8 mouse cellular contexts compared by ENCODE assay signal in genomic region chr1:166940146-166941076, GRCm38 (mm10).
A peak's percentile ranks its signal among the peaks of the same experiment; 100 is the strongest.
DNase-seq lines count a peak whose midpoint lies in the region; ATAC-seq and TF ChIP-seq lines count a peak whose summit lies in the region.
"Not testable (repeated sequence)": the region's sequence is repeated elsewhere in the genome, so short reads cannot be mapped to it uniquely, and the experiment has no call there.

No protein-coding gene starts in this region.

- DNase-seq in forebrain, embryonic 11.5 days (ENCODE audit: low spot score); lung, postnatal 0 days (ENCODE audit: low spot score); thymus, adult 2 months: not testable (repeated sequence)

- H3K27ac ChIP-seq in brown adipose tissue, adult 24 weeks (replicated peaks; ENCODE audit: low read depth, low read length); forebrain, embryonic 11.5 days (ENCODE audit: low read depth, low read length); heart, embryonic 13.5 days (replicated peaks); limb, embryonic 12.5 days; lung, postnatal 0 days (ENCODE audit: low read length); thymus, adult 2 months (ENCODE audit: control insufficient read depth, insufficient read depth, low read length): not testable (repeated sequence)
- H3K27ac ChIP-seq in hindbrain, embryonic 16.5 days (ENCODE audit: low read depth, low read length) = peak overlapping the region; percentile 48; the same call in 1 of the 2 replicates
- peak overlapping the region; percentile 38; the same call in 1 of the 2 replicates for H3K27ac ChIP-seq in neural tube, embryonic 13.5 days (replicated peaks)

- H3K9me3 ChIP-seq in forebrain, embryonic 11.5 days (ENCODE audit: control insufficient read depth, low read length); heart, embryonic 13.5 days; hindbrain, embryonic 16.5 days (ENCODE audit: control insufficient read depth, low read length); limb, embryonic 12.5 days; lung, postnatal 0 days (ENCODE audit: low read length); neural tube, embryonic 13.5 days: not testable (repeated sequence)

- not testable (repeated sequence) for H3K9ac ChIP-seq in forebrain, embryonic 11.5 days (ENCODE audit: low read length); heart, embryonic 13.5 days; hindbrain, embryonic 16.5 days (ENCODE audit: low read depth, low read length); limb, embryonic 12.5 days (replicated peaks); lung, postnatal 0 days (replicated peaks; ENCODE audit: low read depth); neural tube, embryonic 13.5 days

- WGBS in forebrain, embryonic 11.5 days = 61% methylated on average over 31 of the region's 31 CpGs
- WGBS in heart, embryonic 13.5 days = 50% methylated on average over 31 of the region's 31 CpGs
- 58% methylated on average over 31 of the region's 31 CpGs for WGBS in hindbrain, embryonic 16.5 days
- 62% methylated on average over 31 of the region's 31 CpGs for WGBS in limb, embryonic 12.5 days
- 56% methylated on average over 31 of the region's 31 CpGs for WGBS in lung, postnatal 0 days
- 64% methylated on average over 31 of the region's 31 CpGs for WGBS in neural tube, embryonic 13.5 days
- 64% methylated on average over 31 of the region's 31 CpGs for WGBS in thymus, adult 2 months

- H3K27me3 ChIP-seq in forebrain, embryonic 11.5 days (ENCODE audit: control insufficient read depth, insufficient read depth, low read length); heart, embryonic 13.5 days (replicated peaks); hindbrain, embryonic 16.5 days (replicated peaks; ENCODE audit: control insufficient read depth, insufficient read depth, low read length); limb, embryonic 12.5 days; lung, postnatal 0 days (replicated peaks; ENCODE audit: insufficient read depth, low read length); neural tube, embryonic 13.5 days; thymus, adult 2 months (ENCODE audit: control insufficient read depth, insufficient read depth, low read length): not testable (repeated sequence)

- TF ChIP-seq CTCF in lung, postnatal 0 days (IDR thresholded peaks at IDR 0.05); thymus, adult 2 months (IDR thresholded peaks at IDR 0.05; ENCODE audit: borderline replicate concordance, control insufficient read depth, extremely low read depth, insufficient read depth, low read length, poor library complexity): not testable (repeated sequence)

- peak overlapping the region; percentile 15; the same call in 1 of the 2 replicates for H3K4me2 ChIP-seq in forebrain, embryonic 11.5 days (ENCODE audit: low read depth, low read length, severe bottlenecking)
- peak overlapping the region; percentile 48 for H3K4me2 ChIP-seq in heart, embryonic 13.5 days
- H3K4me2 ChIP-seq in hindbrain, embryonic 16.5 days (ENCODE audit: low read length) = peak overlapping the region; percentile 38
- peak overlapping the region; percentile 27 for H3K4me2 ChIP-seq in limb, embryonic 12.5 days
- not testable (repeated sequence) for H3K4me2 ChIP-seq in lung, postnatal 0 days (replicated peaks; ENCODE audit: low read depth, low read length)
- peak overlapping the region; percentile 38 for H3K4me2 ChIP-seq in neural tube, embryonic 13.5 days

- H3K36me3 ChIP-seq in forebrain, embryonic 11.5 days (ENCODE audit: control insufficient read depth, insufficient read depth, low read length); heart, embryonic 13.5 days; hindbrain, embryonic 16.5 days (ENCODE audit: control insufficient read depth, insufficient read depth, low read length); limb, embryonic 12.5 days; lung, postnatal 0 days (ENCODE audit: insufficient read depth, low read length); neural tube, embryonic 13.5 days; thymus, adult 2 months (ENCODE audit: control insufficient read depth, insufficient read depth, low read length): not testable (repeated sequence)

- peak; percentile 39; the same call in 1 of the 2 replicates for ATAC-seq in forebrain, embryonic 11.5 days (replicated peaks; ENCODE audit: low FRiP score)
- ATAC-seq in heart, embryonic 13.5 days (ENCODE audit: extremely low read depth, insufficient number of reproducible peaks, low FRiP score, low TSS enrichment); limb, embryonic 12.5 days (ENCODE audit: insufficient number of reproducible peaks, insufficient read depth, low FRiP score, low TSS enrichment, low read depth): not testable (repeated sequence)
- peak; percentile 74 for ATAC-seq in hindbrain, embryonic 16.5 days
- peak; percentile 50 for ATAC-seq in lung, postnatal 0 days
- peak; percentile 77 for ATAC-seq in neural tube, embryonic 13.5 days (ENCODE audit: low read depth)

- H3K4me3 ChIP-seq in brown adipose tissue, adult 24 weeks (ENCODE audit: insufficient read depth, low read depth, low read length) = peak overlapping the region; percentile 30
- H3K4me3 ChIP-seq in forebrain, embryonic 11.5 days (ENCODE audit: low read depth, low read length) = peak overlapping the region; percentile 15; the same call in 1 of the 2 replicates
- H3K4me3 ChIP-seq in heart, embryonic 13.5 days = peak overlapping the region; percentile 42
- peak overlapping the region; percentile 32 for H3K4me3 ChIP-seq in hindbrain, embryonic 16.5 days (ENCODE audit: low read length)
- peak overlapping the region; percentile 25 for H3K4me3 ChIP-seq in limb, embryonic 12.5 days (replicated peaks)
- H3K4me3 ChIP-seq in lung, postnatal 0 days (ENCODE audit: low read depth, low read length) = peak overlapping the region; percentile 21; the same call in 1 of the 2 replicates
- H3K4me3 ChIP-seq in neural tube, embryonic 13.5 days = peak overlapping the region; percentile 25
- peak overlapping the region; percentile 21 for H3K4me3 ChIP-seq in thymus, adult 2 months (ENCODE audit: control insufficient read depth, insufficient read depth, low read length)

- TF ChIP-seq POLR2A in thymus, adult 2 months (IDR thresholded peaks at IDR 0.05; ENCODE audit: control insufficient read depth, extremely low read depth, insufficient read depth, low read length, poor library complexity) = not testable (repeated sequence)

- not testable (repeated sequence) for H3K4me1 ChIP-seq in brown adipose tissue, adult 24 weeks (ENCODE audit: control insufficient read depth, insufficient read depth, insufficient read length, low read length); forebrain, embryonic 11.5 days (replicated peaks; ENCODE audit: control insufficient read depth, insufficient read depth, low read length); heart, embryonic 13.5 days; hindbrain, embryonic 16.5 days (ENCODE audit: control insufficient read depth, insufficient read depth, low read depth, low read length); limb, embryonic 12.5 days (replicated peaks); lung, postnatal 0 days (ENCODE audit: insufficient read depth, low read depth, low read length); neural tube, embryonic 13.5 days (replicated peaks); thymus, adult 2 months (replicated peaks; ENCODE audit: control insufficient read depth, insufficient read depth, low read length)

- TF ChIP-seq EP300 in lung, postnatal 0 days (IDR thresholded peaks at IDR 0.05) = not testable (repeated sequence)
